Mouse (Mus musculus) C2C12 (cell line): ENCODE data around the gene Sdk1. TPM values are rescaled to one million over a fixed set of nuclear protein-coding genes. Genes with fewer than 3 reads are reported as not detected.

Source experiments
- H3K27me3 ChIP-seq: one replicate; pipeline ENCODE4 v1.6.1; 2011; ENCODE audit not compliant: control insufficient read depth, insufficient read depth, insufficient read length
- H3K36me3 ChIP-seq: one replicate; pipeline ENCODE4 v1.6.1; 2011; ENCODE audit not compliant: control insufficient read depth, insufficient read depth
- H3K4me3 ChIP-seq: one replicate; pipeline ENCODE4 v1.5.1; 2011; ENCODE audit warnings: mild to moderate bottlenecking, control low read depth; ENCODE audit not compliant: poor library complexity, insufficient read depth, severe bottlenecking
- H3K79me2 ChIP-seq: one replicate; pipeline ENCODE4 v1.6.1; 2011; ENCODE audit not compliant: control insufficient read depth, insufficient read depth
- H3K79me3 ChIP-seq: one replicate; pipeline ENCODE4 v1.6.1; 2011; ENCODE audit warnings: low read depth, control low read depth
- H3ac ChIP-seq: one replicate; pipeline ENCODE3; 2011; ENCODE audit warnings: low read depth; ENCODE audit not compliant: control insufficient read depth, insufficient read length
- CEBPB ChIP-seq: IDR thresholded peaks from one replicate; pipeline ENCODE4 v1.6.1; 2011; ENCODE audit warnings: low read depth, mild to moderate bottlenecking, control low read depth, moderate library complexity
- CTCF ChIP-seq: IDR thresholded peaks from one replicate; pipeline ENCODE4 v1.5.1; 2011; ENCODE audit not compliant: control insufficient read depth, insufficient read depth, insufficient read length
- FOSL1 ChIP-seq: IDR thresholded peaks from one replicate; pipeline ENCODE4 v1.8.0; 2011; ENCODE audit warnings: mild to moderate bottlenecking, low read length; ENCODE audit not compliant: poor library complexity, insufficient read depth, severe bottlenecking
- MAX ChIP-seq: IDR thresholded peaks from one replicate; pipeline ENCODE4 v1.6.1; 2011; ENCODE audit warnings: mild to moderate bottlenecking, control low read depth
- MYOD1 ChIP-seq: IDR thresholded peaks from one replicate; pipeline ENCODE4 v1.6.1; 2011; ENCODE audit warnings: low read depth; ENCODE audit not compliant: control insufficient read depth, insufficient read length
- MYOG ChIP-seq: IDR thresholded peaks from one replicate; pipeline ENCODE4 v1.6.1; 2011; ENCODE audit not compliant: control insufficient read depth, insufficient read length; ENCODE audit errors: extremely low read depth
- USF1 ChIP-seq: IDR thresholded peaks from one replicate; pipeline ENCODE4 v1.6.1; 2011; ENCODE audit warnings: low read depth, mild to moderate bottlenecking, control low read depth, moderate library complexity
- polyA plus RNA-seq: library from polyadenylated mRNA; unstranded; fragments of >200 nt; fragmentation: generic; extraction: Trizol; gene quantifications from one replicate; pipeline ENCODE4 v1.2.1, GENCODE M21; 2012; ENCODE audit warnings: missing spikeins

Gene Sdk1
- polyA plus RNA-seq, 1 experiment = 0.61 TPM

DNA sequence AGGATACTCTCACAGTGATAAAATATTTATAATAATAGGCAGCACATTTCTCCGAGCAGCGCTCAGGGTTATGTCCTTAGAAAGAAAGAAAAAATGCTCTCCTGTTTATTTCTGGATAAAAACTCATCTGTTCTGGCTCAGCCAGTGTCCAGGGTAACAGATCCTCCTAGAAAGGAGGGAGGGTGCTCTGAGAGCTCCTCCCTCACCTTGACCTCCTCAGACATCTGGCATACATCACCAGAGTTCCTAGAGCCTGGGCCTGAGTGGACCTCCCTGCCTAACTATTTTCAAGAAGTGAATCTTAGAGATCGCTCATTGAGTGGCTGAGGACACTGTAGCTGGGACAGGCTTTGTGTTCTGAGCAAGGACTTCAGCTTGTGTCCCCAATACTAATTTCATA, 760.7 kb downstream of the Sdk1 start:
- no peaks in the 10 kb centered on the region for H3K36me3 ChIP-seq
- H3K79me2 ChIP-seq = no peaks in the 10 kb centered on the region
- no peak overlapping the region for H3ac ChIP-seq
- no peak for TF ChIP-seq MAX
- no peak for TF ChIP-seq MYOG
- no peak for TF ChIP-seq USF1
- TF ChIP-seq MYOD1 = no peak
- TF ChIP-seq CTCF = no peak
- no peak for TF ChIP-seq CEBPB
- TF ChIP-seq FOSL1 = no peak
- no peaks in the 10 kb centered on the region for H3K27me3 ChIP-seq
- H3K79me3 ChIP-seq = no peaks in the 10 kb centered on the region
- H3K4me3 ChIP-seq = no peak overlapping the region

DNA sequence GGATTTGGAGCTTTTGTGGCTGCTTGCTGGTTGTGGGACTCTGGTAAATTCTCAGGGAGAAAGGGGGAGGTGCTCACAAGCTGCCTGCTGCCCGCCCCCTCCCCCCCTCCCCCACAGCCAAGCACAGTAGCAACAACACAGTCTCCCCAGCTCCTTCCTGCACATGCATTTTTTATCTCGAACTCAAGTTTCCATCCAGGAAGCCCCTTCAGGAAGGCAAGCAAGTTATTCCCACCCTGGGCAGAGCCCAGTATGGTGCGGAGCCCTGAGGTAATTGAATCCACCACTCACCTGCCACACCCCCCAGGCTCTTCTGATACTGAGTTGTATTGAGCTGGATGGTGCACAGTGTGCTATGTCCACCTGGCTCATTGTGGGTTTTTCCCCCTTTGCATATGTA, 768.9 kb downstream of the Sdk1 start:
- Histone ChIP-seq H3K4me3 (no peak overlapping the region), H3K36me3 (no peaks in the 10 kb centered on the region), H3K27me3 (no peaks in the 10 kb centered on the region), H3ac (no peak overlapping the region), H3K79me2 (no peaks in the 10 kb centered on the region), H3K79me3 (no peaks in the 10 kb centered on the region)
- TF ChIP-seq MYOG (no peak), USF1 (no peak), MYOD1 (no peak), CTCF (no peak), MAX (no peak), FOSL1 (no peak)

DNA sequence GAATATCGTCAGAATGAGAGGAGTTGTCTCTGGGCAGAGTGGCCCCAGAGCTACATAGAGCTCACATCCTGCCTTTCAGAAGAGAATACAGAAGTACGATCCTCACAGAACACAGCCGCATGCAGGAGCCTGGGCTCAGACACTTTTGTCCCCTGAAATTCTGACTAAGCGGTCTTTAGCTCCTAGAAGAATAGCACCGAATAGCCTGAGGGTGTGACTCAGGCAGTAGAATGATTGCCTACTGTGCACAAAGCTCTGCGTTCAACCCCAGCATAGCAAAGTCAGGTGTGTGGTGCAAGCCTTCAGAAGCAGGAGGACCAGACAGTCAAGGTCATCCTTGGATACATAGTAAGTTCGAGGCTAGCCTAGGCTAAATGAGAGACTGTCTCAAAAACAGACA, 775.7 kb downstream of the Sdk1 start:
- Histone ChIP-seq H3K79me3 (no peaks in the 10 kb centered on the region), H3ac (no peak overlapping the region), H3K27me3 (no peaks in the 10 kb centered on the region), H3K36me3 (no peaks in the 10 kb centered on the region), H3K79me2 (no peaks in the 10 kb centered on the region), H3K4me3 (no peak overlapping the region)
- TF ChIP-seq FOSL1 (no peak), USF1 (no peak), CEBPB (no peak), CTCF (no peak), MYOD1 (no peak), MAX (no peak), MYOG (no peak)

DNA sequence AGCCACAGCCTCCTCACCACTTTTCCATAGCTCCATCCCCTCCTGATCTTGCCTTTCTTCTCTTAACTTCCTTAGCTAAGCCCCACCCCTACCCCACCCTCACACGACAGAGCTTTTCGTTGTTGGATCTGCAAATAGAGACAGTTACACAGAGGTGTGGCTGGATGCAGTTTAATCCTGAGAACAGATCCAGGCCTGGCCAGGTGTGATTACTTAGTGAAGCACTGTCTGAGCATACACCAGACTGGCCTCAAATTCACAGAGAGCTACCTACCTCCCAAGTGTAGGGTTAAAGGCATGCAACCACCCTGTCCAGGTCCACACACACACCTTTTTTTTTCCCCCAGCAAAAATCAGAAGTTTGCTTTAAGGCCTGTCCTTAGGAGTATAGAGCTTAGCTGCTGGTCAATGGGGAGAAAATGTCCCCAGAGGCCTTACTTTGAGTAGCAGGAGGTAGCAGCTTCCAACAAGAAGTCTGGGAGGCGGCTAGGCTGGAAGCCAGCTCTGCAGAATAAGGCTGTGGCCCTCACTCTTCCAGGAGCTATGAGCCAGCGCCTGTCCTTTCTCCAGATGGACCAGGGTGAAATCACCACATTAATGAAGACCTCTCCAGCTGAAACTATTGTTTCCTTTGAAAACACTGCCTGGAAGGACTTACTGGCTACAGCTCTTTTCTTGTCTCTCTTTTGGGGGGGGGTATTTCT, 781.7 kb downstream of the Sdk1 start:
- Histone ChIP-seq H3K79me3 (no peaks in the 10 kb centered on the region), H3K36me3 (no peaks in the 10 kb centered on the region), H3ac (no peak overlapping the region), H3K4me3 (no peak overlapping the region), H3K27me3 (no peaks in the 10 kb centered on the region), H3K79me2 (no peaks in the 10 kb centered on the region)
- TF ChIP-seq MAX (no peak), FOSL1 (no peak), USF1 (no peak), CEBPB (no peak), MYOD1 (no peak), MYOG (no peak), CTCF (no peak)

DNA sequence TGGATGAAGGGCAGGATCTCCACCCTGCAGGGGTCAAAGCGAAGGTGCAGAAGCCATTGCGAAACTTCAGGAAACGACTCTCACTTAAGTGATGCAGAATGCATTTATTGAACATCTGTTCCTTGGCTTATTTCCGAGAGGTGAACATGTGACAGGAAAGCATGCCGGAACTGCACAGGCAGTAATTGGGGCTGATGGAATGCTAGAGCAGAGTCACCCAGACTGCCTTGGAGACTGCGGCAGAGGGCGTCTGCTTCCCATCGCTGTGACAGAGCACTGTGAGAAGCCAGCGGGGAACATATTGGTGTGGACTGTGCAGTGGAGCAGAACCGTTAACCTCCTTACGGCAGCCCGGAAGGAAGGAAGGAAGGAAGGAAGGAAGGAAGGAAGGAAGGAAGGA, 783.2 kb downstream of the Sdk1 start:
- H3ac ChIP-seq = no peak overlapping the region
- H3K79me2 ChIP-seq = no peaks in the 10 kb centered on the region
- H3K36me3 ChIP-seq = no peaks in the 10 kb centered on the region
- TF ChIP-seq MAX (no peak), MYOD1 (no peak), MYOG (no peak), USF1 (no peak), CEBPB (no peak), CTCF (no peak), FOSL1 (no peak)
- no peak overlapping the region for H3K4me3 ChIP-seq
- H3K27me3 ChIP-seq = no peaks in the 10 kb centered on the region
- H3K79me3 ChIP-seq = no peaks in the 10 kb centered on the region
